Mouse (Mus musculus) megakaryocyte, embryonic 14.5 days (primary cell): ENCODE measurements around the gene Phf6.

Experiments used
- FLI1 ChIP-seq: IDR thresholded peaks from 2 replicates; pipeline ENCODE4 v1.6.1; 2012; ENCODE audit warnings: low read length, inconsistent platforms, mixed read lengths
- GATA1 ChIP-seq: IDR thresholded peaks from 3 replicates; pipeline ENCODE4 v1.6.1; 2012; ENCODE audit warnings: mixed read lengths, low read length, inconsistent platforms, borderline replicate concordance

GRCm38 (mm10) chrX:52981378-52981777, 69.3 kb downstream of the Phf6 start:
- TF ChIP-seq GATA1 = no peak
- no peak for TF ChIP-seq FLI1
